Mouse (Mus musculus) MEL (cell line): ENCODE results near the gene Map3k15.

Experiments used
- CTCF ChIP-seq, 3 experiments: IDR thresholded peaks in 2 of 3; conservative IDR thresholded peaks in 1 of 3; 2 replicates each; pipeline ENCODE4 v1.5.1; 2011 to 2012; ENCODE audit warnings: low read length in 3 of 3, low read depth in 2 of 3, mild to moderate bottlenecking in 2 of 3, improper control_type of control experiment in 1 of 3, inconsistent platforms in 1 of 3, mixed read lengths in 1 of 3, moderate library complexity in 1 of 3; ENCODE audit not compliant: control insufficient read depth in 1 of 3, insufficient read depth in 1 of 3, poor library complexity in 1 of 3, severe bottlenecking in 1 of 3
- E2F4 ChIP-seq: IDR thresholded peaks from 2 replicates; pipeline ENCODE4 v1.6.1; 2011; ENCODE audit warnings: low read depth, low read length, improper control_type of control experiment, borderline replicate concordance
- EP300 ChIP-seq, 2 experiments: IDR thresholded peaks; 2 replicates each; pipeline ENCODE4 v1.6.1; 2011; ENCODE audit warnings: improper control_type of control experiment in 2 of 2, low read length in 2 of 2, low read depth in 1 of 2, mild to moderate bottlenecking in 1 of 2
- GATA1 ChIP-seq: IDR thresholded peaks from 2 replicates; pipeline ENCODE4 v1.6.1; 2011; ENCODE audit warnings: low read depth, low read length, improper control_type of control experiment
- JUND ChIP-seq: IDR thresholded peaks from 2 replicates; pipeline ENCODE4 v1.6.1; 2011; ENCODE audit warnings: low read depth, mild to moderate bottlenecking, improper control_type of control experiment, low read length
- MYC ChIP-seq: IDR thresholded peaks from 2 replicates; pipeline ENCODE4 v1.6.1; 2011; ENCODE audit warnings: low read depth, mild to moderate bottlenecking, low read length, improper control_type of control experiment, moderate library complexity
- POLR2A ChIP-seq, 2 experiments: IDR thresholded peaks; 2 replicates each; pipeline ENCODE4 v1.6.1; 2011 to 2012; ENCODE audit warnings: low read length in 2 of 2, mild to moderate bottlenecking in 2 of 2, control low read depth in 1 of 2, improper control_type of control experiment in 1 of 2, low read depth in 1 of 2, moderate library complexity in 1 of 2; ENCODE audit not compliant: control insufficient read depth in 1 of 2, insufficient read depth in 1 of 2, poor library complexity in 1 of 2
- POLR2AphosphoS2 ChIP-seq: IDR thresholded peaks from 2 replicates; pipeline ENCODE4 v1.6.1; 2011; ENCODE audit warnings: low read length, improper control_type of control experiment
- RAD21 ChIP-seq: IDR thresholded peaks from 2 replicates; pipeline ENCODE4 v1.6.1; 2011; ENCODE audit warnings: mild to moderate bottlenecking, low read depth, low read length, improper control_type of control experiment
- TBP ChIP-seq: IDR thresholded peaks from 2 replicates; pipeline ENCODE4 v1.8.0; 2011; ENCODE audit warnings: low read depth, low read length, improper control_type of control experiment
- UBTF ChIP-seq: IDR thresholded peaks from 2 replicates; pipeline ENCODE4 v1.6.1; 2012; ENCODE audit warnings: low read depth, mild to moderate bottlenecking, inconsistent platforms, low read length, improper control_type of control experiment, moderate library complexity, borderline replicate concordance; ENCODE audit not compliant: insufficient read depth
- USF2 ChIP-seq, 2 experiments: IDR thresholded peaks; 2 replicates each; pipeline ENCODE4 v1.6.1; 2011 to 2012; ENCODE audit warnings: improper control_type of control experiment in 2 of 2, low read length in 2 of 2, borderline replicate concordance in 1 of 2, inconsistent platforms in 1 of 2, low read depth in 1 of 2, mild to moderate bottlenecking in 1 of 2; ENCODE audit not compliant: insufficient read depth in 1 of 2
- ZC3H11A ChIP-seq: IDR thresholded peaks from 2 replicates; pipeline ENCODE4 v1.6.1; 2012; ENCODE audit warnings: low read depth, mild to moderate bottlenecking, inconsistent platforms, low read length, improper control_type of control experiment

DNA sequence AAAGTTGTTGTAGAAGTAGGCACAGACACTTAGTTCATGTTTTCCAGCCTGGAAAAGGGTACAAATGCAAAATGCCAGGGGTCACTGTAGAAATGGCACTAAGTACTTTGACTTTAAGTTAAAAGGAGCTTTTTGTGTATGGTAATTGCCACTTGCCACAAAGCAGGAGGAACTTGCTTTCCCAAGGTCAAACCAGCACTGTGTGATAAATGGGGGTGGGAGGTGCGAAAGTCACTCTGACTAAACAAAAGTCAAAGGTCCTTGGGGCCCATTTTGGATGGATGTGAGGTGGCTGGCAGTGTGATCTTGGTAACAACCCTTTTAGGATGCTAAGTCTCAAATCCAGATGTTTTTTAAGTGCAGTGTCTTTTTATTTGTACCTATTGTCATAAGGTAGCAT, 44.6 kb upstream of the Map3k15 start:
- no peak for TF ChIP-seq UBTF
- no peak for TF ChIP-seq USF2 (IDR thresholded peaks at IDR 0.05; ENCODE audit: borderline replicate concordance in 1 of 2, insufficient read depth in 1 of 2, low read depth in 1 of 2, low read length in 2 of 2)
- no peak for TF ChIP-seq EP300 (IDR thresholded peaks at IDR 0.05; ENCODE audit: low read depth in 1 of 2, low read length in 2 of 2)
- TF ChIP-seq E2F4: no peak
- no peak for TF ChIP-seq POLR2AphosphoS2
- TF ChIP-seq JUND: no peak
- TF ChIP-seq MYC: no peak
- no peak for TF ChIP-seq CTCF (IDR thresholded peaks at IDR 0.05 in 2 of 3, conservative IDR thresholded peaks at IDR 0.05 in 1 of 3; ENCODE audit: control insufficient read depth in 1 of 3, insufficient read depth in 1 of 3, low read depth in 2 of 3, low read length in 3 of 3, poor library complexity in 1 of 3, severe bottlenecking in 1 of 3)
- no peak for TF ChIP-seq RAD21
- TF ChIP-seq POLR2A (IDR thresholded peaks at IDR 0.05; ENCODE audit: control insufficient read depth in 1 of 2, insufficient read depth in 1 of 2, low read depth in 1 of 2, low read length in 2 of 2, poor library complexity in 1 of 2): no peak
- TF ChIP-seq TBP: no peak
- no peak for TF ChIP-seq ZC3H11A
- TF ChIP-seq GATA1: no peak
